Mouse (Mus musculus) small intestine, adult 2 months (tissue): ENCODE data around the gene Slc22a21.
"Not testable (repeated sequence)": the region's sequence is repeated elsewhere in the genome, so short reads cannot be mapped to it uniquely, and the experiment has no call there.

Experiments used
- CTCF ChIP-seq: fragments of 200-500 bp; IDR thresholded peaks from 2 replicates; pipeline ENCODE4 v1.5.1; 2012; ENCODE audit warnings: low read depth, mild to moderate bottlenecking, control low read depth, inconsistent platforms, low read length, moderate library complexity, mixed read lengths; ENCODE audit not compliant: insufficient replicate concordance, insufficient read length; ENCODE audit errors: extremely low read depth
- POLR2A ChIP-seq: fragments of 200-500 bp; IDR thresholded peaks from 2 replicates; pipeline ENCODE4 v1.6.1; 2012; ENCODE audit warnings: low read depth, mild to moderate bottlenecking, control low read depth, inconsistent platforms, low read length, moderate library complexity

DNA sequence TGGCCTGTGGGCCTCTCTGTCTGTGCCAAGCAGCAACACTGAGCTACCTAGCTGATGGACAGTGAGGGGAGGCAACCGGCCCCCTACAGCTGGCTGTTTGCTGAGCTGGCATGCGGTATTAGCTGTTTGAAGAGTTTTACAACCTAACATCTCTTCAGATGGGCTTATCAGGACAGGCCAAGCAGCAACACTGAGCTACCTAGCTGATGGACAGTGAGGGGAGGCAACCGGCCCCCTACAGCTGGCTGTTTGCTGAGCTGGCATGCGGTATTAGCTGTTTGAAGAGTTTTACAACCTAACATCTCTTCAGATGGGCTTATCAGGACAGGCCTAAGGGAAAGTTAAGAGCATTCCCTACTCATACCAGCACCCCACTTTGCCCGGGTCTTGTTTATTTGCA, 26.2 kb upstream of the Slc22a21 start:
- TF ChIP-seq POLR2A, CTCF: not testable (repeated sequence)
